Mouse (Mus musculus) embryonic facial prominence, embryonic 13.5 days (tissue): ENCODE data around the gene Ntm. TPM values are rescaled to one million over a fixed set of nuclear protein-coding genes. Genes with fewer than 3 reads are reported as not detected.

ENCODE experiments used
- ATAC-seq: fragments of 200-750 bp; cut with Nextera tagmentation; 2 replicates; pipeline ENCODE4 v1.8.0; 2017; ENCODE audit warnings: low read depth; ENCODE audit not compliant: insufficient number of reproducible peaks, insufficient read depth, low FRiP score, low TSS enrichment
- H3K27ac ChIP-seq: fragments of 300-500 bp; sonication (generic); 2 replicates; pipeline ENCODE4 v1.5.1; 2015; ENCODE audit warnings: moderate library complexity, mild to moderate bottlenecking, inconsistent platforms
- H3K27me3 ChIP-seq: fragments of 300-500 bp; sonication (generic); 2 replicates; pipeline ENCODE4 v1.6.1; 2015; ENCODE audit warnings: mild to moderate bottlenecking, inconsistent platforms
- H3K36me3 ChIP-seq: fragments of 300-500 bp; sonication (generic); 2 replicates; pipeline ENCODE4 v1.6.1; 2015; ENCODE audit warnings: mild to moderate bottlenecking, inconsistent platforms
- H3K4me1 ChIP-seq: fragments of 300-500 bp; sonication (generic); 2 replicates; pipeline ENCODE4 v1.6.1; 2015; ENCODE audit warnings: inconsistent platforms
- H3K4me2 ChIP-seq: fragments of 300-500 bp; sonication (generic); 2 replicates; pipeline ENCODE4 v1.6.1; 2015; ENCODE audit warnings: moderate library complexity, mild to moderate bottlenecking, inconsistent platforms
- H3K4me3 ChIP-seq: fragments of 300-500 bp; sonication (generic); 2 replicates; pipeline ENCODE4 v1.5.1; 2015; ENCODE audit warnings: mild to moderate bottlenecking, inconsistent platforms
- H3K9ac ChIP-seq: fragments of 300-500 bp; sonication (generic); 2 replicates; pipeline ENCODE4 v1.6.1; 2015; ENCODE audit warnings: mild to moderate bottlenecking, inconsistent platforms
- H3K9me3 ChIP-seq: fragments of 300-500 bp; sonication (generic); 2 replicates; pipeline ENCODE4 v1.6.1; 2016; ENCODE audit warnings: inconsistent platforms
- WGBS: fragments of 180-500 bp; shearing (Covaris S2); methylation state at CpG from one replicate; pipeline ENCODE4 v1.1.7; 2015; ENCODE audit warnings: mixed read lengths; 5-methylcytosine and 5-hydroxymethylcytosine counted together
- polyA plus RNA-seq: library from polyadenylated mRNA; unstranded; fragments of >200 nt; fragmentation: Nextera tagmentation; extraction: Ambion mirVana; gene quantifications from 2 replicates; pipeline ENCODE4 v1.2.1, GENCODE M21; 2015

Gene Ntm
- polyA plus RNA-seq, 1 experiment from 2014 or later: 16.1 TPM

GRCm38 (mm10) chr9:29550582-29550981 lies 412.4 kb downstream of the Ntm start:
- WGBS: 88% methylated on average over 8 of the region's 8 CpGs
- Histone ChIP-seq H3K4me3 (no peak overlapping the region), H3K27me3 (no peaks in the 10 kb centered on the region), H3K36me3 (no peaks in the 10 kb centered on the region), H3K9ac (no peak overlapping the region), H3K4me2 (no peak overlapping the region), H3K27ac (no peak overlapping the region), H3K9me3 (no peaks in the 10 kb centered on the region), H3K4me1 (no peaks in the 10 kb centered on the region)
- no peak for ATAC-seq

- Histone ChIP-seq H3K9me3 (no peaks in the 10 kb centered on the region), H3K4me3 (no peak overlapping the region), H3K36me3 (no peaks in the 10 kb centered on the region), H3K4me1 (no peaks in the 10 kb centered on the region), H3K27ac (no peak overlapping the region), H3K9ac (no peak overlapping the region), H3K4me2 (no peak overlapping the region), H3K27me3 (no peaks in the 10 kb centered on the region)
- no peak for ATAC-seq
- 89% methylated on average over 8 of the region's 8 CpGs for whole genome bisulfite sequencing
Observed at GRCm38 (mm10) chr9:29550107-29550506, 412.8 kb downstream of the Ntm start.

GRCm38 (mm10) chr9:29536415-29536814 lies 426.5 kb downstream of the Ntm start:
- Histone ChIP-seq H3K27me3 (no peaks in the 10 kb centered on the region), H3K9ac (no peak overlapping the region), H3K4me1 (0 out of 2 replicates have a peak, but pooled peaks cover 3% of the 10 kb centered on the region), H3K4me3 (no peak overlapping the region), H3K9me3 (no peaks in the 10 kb centered on the region), H3K4me2 (no peak overlapping the region), H3K36me3 (no peaks in the 10 kb centered on the region), H3K27ac (no peak overlapping the region)
- WGBS: 87% methylated on average over 2 of the region's 2 CpGs
- ATAC-seq: no peak

- H3K27me3 ChIP-seq: no peaks in the 10 kb centered on the region
- 73% methylated on average over 6 of the region's 6 CpGs for WGBS
- no peaks in the 10 kb centered on the region for H3K9me3 ChIP-seq
- H3K9ac ChIP-seq: no peak overlapping the region
- H3K36me3 ChIP-seq: no peaks in the 10 kb centered on the region
- no peak for ATAC-seq
- 0 out of 2 replicates have a peak, but pooled peaks cover 3% of the 10 kb centered on the region for H3K4me1 ChIP-seq
- H3K4me2 ChIP-seq: no peak overlapping the region
- no peak overlapping the region for H3K27ac ChIP-seq
- no peak overlapping the region for H3K4me3 ChIP-seq
Observed at GRCm38 (mm10) chr9:29534773-29535172, 428.2 kb downstream of the Ntm start.

GRCm38 (mm10) chr9:29534304-29534703 lies 428.6 kb downstream of the Ntm start:
- no peaks in the 10 kb centered on the region for H3K36me3 ChIP-seq

GRCm38 (mm10) chr9:29533556-29533955 lies 429.4 kb downstream of the Ntm start:
- WGBS: 31% methylated on average over 1 of the region's 1 CpGs
- H3K36me3 ChIP-seq: no peaks in the 10 kb centered on the region
- H3K9ac ChIP-seq: no peak overlapping the region
- no peak overlapping the region for H3K4me2 ChIP-seq
- no peak overlapping the region for H3K27ac ChIP-seq
- no peaks in the 10 kb centered on the region for H3K9me3 ChIP-seq
- H3K4me1 ChIP-seq: 0 out of 2 replicates have a peak, but pooled peaks cover 3% of the 10 kb centered on the region
- no peaks in the 10 kb centered on the region for H3K27me3 ChIP-seq
- no peak for ATAC-seq
- no peak overlapping the region for H3K4me3 ChIP-seq

More at GRCm38 (mm10) chr9:29534304-29534703, 428.6 kb downstream of the Ntm start:
- Histone ChIP-seq H3K9me3 (no peaks in the 10 kb centered on the region), H3K4me2 (no peak overlapping the region), H3K27ac (no peak overlapping the region), H3K4me3 (no peak overlapping the region), H3K9ac (no peak overlapping the region), H3K27me3 (no peaks in the 10 kb centered on the region), H3K4me1 (0 out of 2 replicates have a peak, but pooled peaks cover 3% of the 10 kb centered on the region)
- no peak for ATAC-seq
- WGBS: 47% methylated on average over 7 of the region's 7 CpGs

- Histone ChIP-seq H3K4me3 (no peak overlapping the region), H3K4me1 (0 out of 2 replicates have a peak, but pooled peaks cover 3% of the 10 kb centered on the region), H3K27ac (no peak overlapping the region), H3K27me3 (no peaks in the 10 kb centered on the region), H3K36me3 (no peaks in the 10 kb centered on the region), H3K9ac (no peak overlapping the region), H3K9me3 (no peaks in the 10 kb centered on the region), H3K4me2 (no peak overlapping the region)
- 79% methylated on average over 6 of the region's 6 CpGs for WGBS
- ATAC-seq: no peak
Observed at GRCm38 (mm10) chr9:29531147-29531917, 431.6 kb downstream of the Ntm start.

- H3K27ac ChIP-seq: no peak overlapping the region
- no peak overlapping the region for H3K4me3 ChIP-seq
- H3K4me2 ChIP-seq: no peak overlapping the region
- no peaks in the 10 kb centered on the region for H3K4me1 ChIP-seq
- H3K36me3 ChIP-seq: no peaks in the 10 kb centered on the region
- H3K9ac ChIP-seq: no peak overlapping the region
- whole genome bisulfite sequencing: 87% methylated on average over 1 of the region's 1 CpGs
- no peaks in the 10 kb centered on the region for H3K27me3 ChIP-seq
- ATAC-seq: no peak
- no peaks in the 10 kb centered on the region for H3K9me3 ChIP-seq
Observed at GRCm38 (mm10) chr9:29524109-29524508, 438.8 kb downstream of the Ntm start.

GRCm38 (mm10) chr9:29523221-29523620 lies 439.7 kb downstream of the Ntm start:
- H3K4me2 ChIP-seq: no peak overlapping the region
- no peaks in the 10 kb centered on the region for H3K36me3 ChIP-seq
- no peak overlapping the region for H3K9ac ChIP-seq
- no peak overlapping the region for H3K4me3 ChIP-seq
- H3K4me1 ChIP-seq: no peaks in the 10 kb centered on the region
- no peak overlapping the region for H3K27ac ChIP-seq
- H3K27me3 ChIP-seq: no peaks in the 10 kb centered on the region
- no peak for ATAC-seq
- H3K9me3 ChIP-seq: no peaks in the 10 kb centered on the region
- 69% methylated on average over 3 of the region's 3 CpGs for WGBS

GRCm38 (mm10) chr9:29519181-29519580 lies 443.8 kb downstream of the Ntm start:
- no peak for ATAC-seq
- 35% methylated on average over 2 of the region's 2 CpGs for WGBS

GRCm38 (mm10) chr9:29516688-29517087 lies 446.3 kb downstream of the Ntm start:
- Histone ChIP-seq H3K4me2 (no peak overlapping the region), H3K27me3 (no peaks in the 10 kb centered on the region), H3K4me3 (no peak overlapping the region), H3K27ac (no peak overlapping the region), H3K9ac (no peak overlapping the region), H3K9me3 (no peaks in the 10 kb centered on the region), H3K4me1 (no peaks in the 10 kb centered on the region), H3K36me3 (no peaks in the 10 kb centered on the region)
- ATAC-seq: no peak
- WGBS: 66% methylated on average over 2 of the region's 2 CpGs

More at GRCm38 (mm10) chr9:29519181-29519580, 443.8 kb downstream of the Ntm start:
- no peaks in the 10 kb centered on the region for H3K4me1 ChIP-seq
- no peak overlapping the region for H3K27ac ChIP-seq
- no peaks in the 10 kb centered on the region for H3K36me3 ChIP-seq
- no peak overlapping the region for H3K9ac ChIP-seq
- no peaks in the 10 kb centered on the region for H3K27me3 ChIP-seq
- H3K9me3 ChIP-seq: no peaks in the 10 kb centered on the region
- no peak overlapping the region for H3K4me2 ChIP-seq
- no peak overlapping the region for H3K4me3 ChIP-seq

GRCm38 (mm10) chr9:29514588-29515356 lies 448.2 kb downstream of the Ntm start:
- Histone ChIP-seq H3K9ac (no peak overlapping the region), H3K9me3 (no peaks in the 10 kb centered on the region), H3K36me3 (no peaks in the 10 kb centered on the region), H3K4me2 (no peak overlapping the region), H3K27me3 (no peaks in the 10 kb centered on the region), H3K4me3 (no peak overlapping the region), H3K27ac (no peak overlapping the region), H3K4me1 (no peaks in the 10 kb centered on the region)
- 65% methylated on average over 17 of the region's 17 CpGs for WGBS
- no peak for ATAC-seq
